Mouse (Mus musculus) frontal cortex, adult (tissue): ENCODE data around the gene Aox4.
A peak's percentile ranks its signal among the peaks of the same experiment; 100 is the strongest.

Source experiments
- ATAC-seq: cut with Nextera tagmentation; 2 replicates; pipeline ENCODE4 v1.9.2; 2017; ENCODE audit warnings: mild to moderate bottlenecking, moderate library complexity, mixed read lengths; ENCODE audit not compliant: low TSS enrichment

Aox4 gene

DNA sequence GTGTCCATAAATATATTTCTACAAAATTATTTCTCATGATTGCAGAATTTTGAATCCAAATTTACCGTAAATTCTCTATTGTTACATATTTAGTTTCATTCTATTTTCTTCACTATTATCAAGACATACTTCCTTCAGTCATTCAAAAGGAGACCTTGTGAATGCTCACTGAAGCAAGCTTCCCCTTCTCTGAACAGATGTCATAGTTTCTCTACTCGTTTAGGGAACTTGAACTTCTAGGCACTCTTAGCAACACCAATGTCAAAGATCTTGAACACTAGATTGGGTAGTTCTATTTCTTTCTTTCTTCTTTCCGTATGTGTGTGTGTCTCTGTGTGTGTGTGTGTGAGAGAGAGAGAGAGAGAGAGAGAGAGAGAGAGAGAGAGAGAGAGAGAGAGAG, 34.3 kb downstream of the Aox4 start:
- no peak for ATAC-seq

- no peak for ATAC-seq
These were observed 38.3 kb downstream of the Aox4 start for GRCm38 (mm10) chr1:58248518-58248917.

DNA sequence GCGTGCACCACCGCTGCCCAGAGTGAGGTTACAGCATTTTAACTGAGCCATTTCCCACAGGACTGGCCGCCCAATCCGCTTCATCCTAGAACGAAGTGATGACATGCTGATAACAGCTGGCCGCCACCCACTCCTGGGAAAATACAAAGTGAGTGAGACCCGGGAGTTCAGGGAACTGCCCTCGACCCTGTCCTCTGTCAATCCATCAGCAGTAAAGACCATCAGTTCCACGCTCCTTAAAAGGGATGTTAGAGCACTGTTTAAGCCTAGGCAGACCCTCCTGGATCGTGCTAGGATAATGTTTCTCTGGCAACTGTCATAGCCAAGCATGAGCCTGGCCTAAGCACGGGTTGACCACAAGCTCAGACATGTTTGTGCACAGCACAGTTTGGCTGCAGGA, 43.3 kb downstream of the Aox4 start:
- ATAC-seq = no peak

GRCm38 (mm10) chr1:58257195-58257991, 47.2 kb downstream of the Aox4 start:
- no peak for ATAC-seq

DNA sequence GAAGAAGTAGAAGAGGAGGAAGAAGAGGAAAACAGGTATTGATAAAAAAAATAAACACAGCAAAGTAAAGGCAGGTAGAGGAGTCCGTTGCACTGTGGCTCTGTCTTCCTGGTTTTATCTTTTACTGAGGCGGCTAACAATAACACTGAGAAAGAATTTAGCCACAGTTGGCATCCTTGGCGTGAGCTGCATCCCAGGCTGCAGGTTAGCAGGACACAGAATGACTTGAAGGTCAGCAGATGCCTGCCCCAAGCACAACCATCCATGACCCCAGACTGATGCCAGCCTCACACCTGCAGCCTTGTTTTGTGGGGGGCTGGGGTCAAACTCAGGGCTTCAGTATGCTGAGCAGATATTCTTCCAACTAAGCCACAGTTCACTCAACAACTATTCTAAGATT, 50.1 kb downstream of the Aox4 start:
- ATAC-seq = no peak

- ATAC-seq = no peak
These were observed 58.0 kb downstream of the Aox4 start for GRCm38 (mm10) chr1:58268231-58268630.

GRCm38 (mm10) chr1:58270807-58271569, 60.8 kb downstream of the Aox4 start:
- peak; percentile 86 for ATAC-seq

DNA sequence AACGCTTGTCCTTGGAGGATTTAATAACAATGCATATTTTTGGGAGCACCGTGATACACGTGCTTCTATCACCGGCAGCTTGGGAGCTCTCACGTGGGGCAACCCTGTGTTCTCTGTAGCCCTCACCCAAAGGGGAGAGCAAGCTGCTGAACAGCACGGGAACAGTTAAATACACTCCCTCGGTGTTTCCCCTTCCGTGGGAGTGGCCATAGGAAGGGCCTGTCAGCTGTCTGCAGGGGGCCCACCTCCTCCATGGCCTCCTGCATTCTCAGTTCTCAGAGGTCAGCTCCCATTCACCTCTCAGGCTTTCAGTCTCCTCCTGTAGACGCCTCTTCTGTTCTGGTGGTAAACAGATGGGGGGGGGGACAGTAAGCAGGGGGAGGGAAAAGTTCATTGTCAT, 65.7 kb downstream of the Aox4 start:
- no peak for ATAC-seq

GRCm38 (mm10) chr1:58278026-58278425, 67.8 kb downstream of the Aox4 start, which contains the start of gene Aox2:
TSS of gene Aox2 (plus strand) at chr1:58278326.
- ATAC-seq = no peak

GRCm38 (mm10) chr1:58278513-58278912, 68.3 kb downstream of the Aox4 start:
- no peak for ATAC-seq

DNA sequence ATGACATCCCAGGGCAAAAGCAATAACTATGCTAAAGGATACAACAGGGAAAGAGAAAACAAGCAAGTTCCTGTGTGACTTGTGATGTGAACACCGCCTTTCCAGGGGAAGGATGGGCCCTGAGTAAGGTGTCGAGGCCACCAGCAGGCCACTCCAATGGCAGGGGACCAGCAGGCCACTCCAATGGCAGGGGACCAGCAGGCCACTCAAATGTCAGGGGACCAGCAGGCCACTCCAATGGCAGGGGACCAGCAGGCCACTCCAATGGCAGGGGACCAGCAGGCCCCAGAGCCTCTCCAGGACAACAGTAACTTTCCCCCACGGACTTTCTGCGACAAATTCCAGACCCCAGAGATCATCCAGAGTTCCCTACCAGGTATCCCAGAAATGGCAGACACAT, 70.2 kb downstream of the Aox4 start:
- no peak for ATAC-seq

DNA sequence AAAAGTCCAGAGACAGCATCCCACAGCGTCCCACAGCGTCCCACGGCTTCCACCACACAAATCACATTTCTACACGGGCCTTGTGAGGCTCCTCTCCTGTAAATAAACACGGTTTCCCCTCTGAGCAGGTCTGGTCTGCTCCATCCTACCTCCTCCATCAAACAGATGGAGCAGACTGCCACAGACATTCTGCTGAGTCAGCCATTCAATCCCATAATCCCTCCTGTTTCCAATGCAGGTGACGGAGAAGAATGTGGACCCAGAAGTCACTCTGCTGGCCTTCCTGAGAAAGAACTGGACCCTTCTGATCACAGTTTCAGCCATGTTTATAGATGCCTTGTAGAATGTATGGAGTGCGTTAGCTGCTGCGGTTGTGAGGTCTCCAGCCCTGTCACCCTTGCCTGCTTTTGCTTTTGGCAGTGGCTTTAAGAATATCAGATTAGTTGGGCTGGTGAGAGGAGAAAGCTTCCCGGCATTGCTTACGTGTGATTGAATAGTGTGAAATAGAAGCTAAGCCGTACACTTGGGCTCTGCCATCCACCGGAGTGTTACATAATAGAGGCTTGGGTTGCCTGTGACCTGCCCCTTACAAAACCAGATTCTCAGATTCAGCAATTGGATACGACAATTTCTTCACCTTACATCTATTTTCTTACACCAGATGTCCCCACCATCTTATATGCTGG, 70.9 kb downstream of the Aox4 start:
- ATAC-seq = no peak

DNA sequence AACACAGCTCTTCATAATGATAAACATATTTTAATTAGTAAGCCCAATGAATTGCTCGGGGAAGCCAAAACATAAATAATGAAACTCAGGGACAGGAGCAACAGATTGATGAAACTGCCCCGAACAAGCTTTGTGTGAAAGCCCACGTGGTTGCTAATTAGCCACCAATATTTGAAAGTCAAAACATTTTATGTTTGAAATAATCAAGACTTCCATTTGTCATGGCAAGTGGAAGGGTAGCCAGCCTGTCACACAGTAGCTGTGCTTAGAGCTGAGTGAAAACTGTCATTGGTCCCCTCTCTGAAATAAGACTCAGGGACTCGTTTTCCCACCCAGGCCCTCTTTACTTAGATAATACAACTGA, 71.4 kb downstream of the Aox4 start:
- ATAC-seq = no peak

DNA sequence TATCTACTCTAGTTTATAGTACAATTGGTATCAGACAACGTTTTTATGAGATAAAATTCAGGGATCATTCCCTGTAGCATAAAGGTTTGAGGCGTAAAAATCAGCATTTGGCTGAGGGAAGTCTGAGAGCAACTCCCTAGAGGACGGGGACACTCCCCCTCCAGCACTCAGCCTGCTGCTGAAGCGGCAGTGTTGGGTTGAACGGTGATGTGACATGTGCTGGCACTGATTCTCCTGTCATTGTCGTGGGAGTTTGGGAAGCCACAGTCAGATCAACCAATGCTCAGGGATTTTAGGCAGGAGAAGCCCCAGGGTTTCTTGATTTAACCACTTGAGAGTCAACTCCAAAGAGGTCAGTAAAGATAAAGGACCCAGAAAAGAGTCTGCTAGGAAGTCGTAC, 74.3 kb downstream of the Aox4 start:
- peak; percentile 48; the same call in 1 of the 2 replicates for ATAC-seq

DNA sequence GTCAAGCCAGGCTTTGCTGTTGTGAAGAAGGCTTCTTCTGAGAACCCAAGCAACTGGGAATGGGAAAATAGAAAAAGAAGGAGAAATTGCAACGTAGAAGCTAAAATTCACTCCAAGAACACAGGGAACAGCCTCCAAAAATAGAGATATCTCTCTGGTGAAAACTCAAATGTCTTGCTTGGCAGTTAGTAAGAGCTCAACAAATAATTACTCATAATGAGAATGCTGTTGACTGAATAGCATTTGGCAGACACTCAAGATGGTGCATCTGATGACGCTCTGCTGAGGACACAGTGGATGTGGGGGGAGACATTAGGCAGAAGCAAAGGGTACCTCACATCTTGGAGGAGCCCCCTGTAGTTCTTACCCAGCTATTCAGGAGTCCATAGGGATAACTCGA, 77.9 kb downstream of the Aox4 start:
- peak; percentile 39; the same call in 1 of the 2 replicates for ATAC-seq

DNA sequence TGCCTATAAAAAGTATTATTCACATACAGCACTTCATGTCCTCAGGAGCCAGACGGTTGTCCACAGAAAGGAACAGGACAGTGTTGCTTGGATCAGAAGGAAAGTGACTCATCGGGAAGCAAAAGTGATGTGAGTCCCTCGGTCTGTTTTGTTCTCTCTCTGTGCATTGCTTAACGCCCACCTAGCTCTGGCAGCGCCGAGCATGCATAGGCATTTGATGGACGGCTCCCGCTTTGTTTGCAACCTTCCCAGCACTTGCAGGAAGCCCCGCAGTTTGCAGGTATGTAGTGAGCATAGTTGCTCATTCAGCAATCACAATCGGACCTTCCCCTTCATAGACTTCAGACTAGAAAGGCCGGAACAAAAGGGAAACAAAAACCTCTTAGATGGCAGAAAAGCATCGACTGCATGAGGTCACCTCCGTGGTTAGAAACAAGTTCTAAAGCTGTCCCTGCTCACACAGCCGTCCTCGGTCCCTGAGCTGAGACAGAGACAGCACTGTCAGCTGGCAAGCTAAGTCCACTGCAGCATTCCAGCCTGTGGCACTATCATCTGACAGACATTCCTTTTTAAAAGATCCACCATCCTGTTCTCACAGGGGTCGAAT, 79.8 kb downstream of the Aox4 start:
- ATAC-seq = peak; percentile 72

DNA sequence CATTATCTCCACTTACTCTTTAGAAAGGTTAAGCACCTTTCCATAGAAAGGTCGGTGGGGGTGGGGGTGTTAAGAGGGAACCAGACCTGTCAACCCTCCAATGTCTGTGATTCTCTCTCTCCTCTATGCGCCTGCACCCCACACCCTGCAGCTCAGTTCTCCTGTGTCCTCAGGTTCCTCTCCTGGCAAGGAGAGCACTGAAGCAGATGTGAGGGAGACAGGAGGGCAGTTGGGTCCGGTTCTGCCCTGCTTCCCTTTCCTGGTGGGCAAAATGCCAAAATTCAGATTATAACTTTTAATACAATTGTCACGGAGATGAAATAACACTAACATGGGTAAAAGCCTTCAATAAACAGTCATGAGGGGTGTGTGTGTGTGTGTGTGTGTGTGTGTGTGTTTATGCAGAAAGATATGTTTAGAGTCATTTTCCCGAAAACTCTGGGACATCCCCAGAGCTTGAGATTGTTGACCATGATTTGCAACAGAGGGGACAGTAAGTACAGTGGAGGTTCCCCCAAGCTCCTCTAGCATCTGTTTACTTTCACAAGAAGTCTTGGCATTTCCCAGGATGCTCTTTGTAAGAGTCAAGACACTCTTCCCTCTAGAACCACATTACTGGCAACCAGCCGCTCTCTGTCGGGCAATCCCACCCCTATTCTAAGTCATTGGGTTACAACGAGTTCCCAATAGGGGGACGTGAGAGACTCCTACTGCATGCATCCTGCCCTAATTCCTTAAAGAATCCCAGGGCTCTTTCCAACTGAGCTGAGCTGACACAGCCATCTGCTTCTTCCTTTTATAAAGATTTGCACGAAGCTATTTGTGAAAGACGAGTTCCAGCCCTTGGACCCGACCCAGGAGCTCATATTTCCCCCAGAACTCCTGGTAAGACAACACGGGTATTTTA, 81.5 kb downstream of the Aox4 start:
- peak; percentile 51 for ATAC-seq

DNA sequence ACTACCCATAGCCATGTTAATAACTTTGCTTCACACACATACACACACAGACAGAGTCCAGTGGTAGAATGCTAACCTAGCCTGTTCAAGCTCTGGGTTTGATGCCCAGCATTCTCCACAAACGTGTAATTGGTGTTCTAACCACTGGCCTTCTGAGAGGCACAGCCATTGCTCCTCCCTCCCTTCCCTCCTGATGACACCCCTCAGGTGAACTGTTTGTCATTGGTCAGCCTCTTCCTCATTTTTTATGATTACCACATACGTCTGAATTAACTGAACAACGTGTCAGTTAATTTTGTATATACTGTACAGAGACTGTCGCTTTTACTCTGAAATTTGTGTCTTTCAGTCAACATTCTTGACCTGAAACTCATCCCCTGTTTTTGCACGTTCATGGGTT, 84.5 kb downstream of the Aox4 start:
- no peak for ATAC-seq

DNA sequence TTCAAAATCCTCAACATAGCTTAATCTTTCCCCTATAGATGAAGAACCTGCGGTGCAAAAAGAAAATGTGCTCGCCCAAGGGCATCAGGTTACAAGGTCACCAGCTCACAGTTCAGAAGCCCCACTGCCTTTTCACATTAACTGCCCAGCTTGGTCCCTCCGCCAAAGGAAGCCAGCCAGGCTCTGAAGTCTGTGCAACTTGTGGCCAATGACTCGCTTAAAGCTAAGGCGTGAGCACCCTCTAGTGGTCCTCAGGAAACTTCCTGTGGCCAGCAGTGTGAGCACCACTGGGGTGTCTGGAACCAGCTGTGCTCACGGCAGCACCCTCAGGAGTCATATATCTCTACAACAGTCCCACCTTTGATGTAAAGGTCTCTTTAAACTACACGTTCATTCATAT, 86.1 kb downstream of the Aox4 start:
- ATAC-seq = peak; percentile 95

DNA sequence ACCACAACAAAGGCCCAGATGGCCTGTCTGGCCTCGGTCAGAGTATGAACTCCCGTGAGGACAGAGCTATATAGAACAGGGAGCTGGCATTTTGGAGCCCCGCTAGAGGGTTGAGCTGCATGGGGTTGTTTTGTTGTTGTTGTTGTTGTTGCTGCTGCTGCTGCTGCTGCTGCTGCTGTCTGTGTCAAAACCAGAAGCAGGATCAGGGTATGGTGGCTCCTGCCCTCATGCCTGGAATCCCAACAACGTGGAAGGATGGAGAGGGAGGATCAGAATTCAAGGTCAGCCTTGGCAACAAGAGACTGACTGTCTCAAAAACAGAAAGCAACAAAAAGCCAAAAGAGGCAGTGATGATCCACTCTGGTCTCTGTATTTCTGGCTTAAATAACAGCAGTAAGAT, 86.6 kb downstream of the Aox4 start:
- ATAC-seq = no peak

- no peak for ATAC-seq
These were observed 88.2 kb downstream of the Aox4 start for GRCm38 (mm10) chr1:58298347-58298746.
